Mouse (Mus musculus): ENCODE data around the gene Car14.

DNA sequence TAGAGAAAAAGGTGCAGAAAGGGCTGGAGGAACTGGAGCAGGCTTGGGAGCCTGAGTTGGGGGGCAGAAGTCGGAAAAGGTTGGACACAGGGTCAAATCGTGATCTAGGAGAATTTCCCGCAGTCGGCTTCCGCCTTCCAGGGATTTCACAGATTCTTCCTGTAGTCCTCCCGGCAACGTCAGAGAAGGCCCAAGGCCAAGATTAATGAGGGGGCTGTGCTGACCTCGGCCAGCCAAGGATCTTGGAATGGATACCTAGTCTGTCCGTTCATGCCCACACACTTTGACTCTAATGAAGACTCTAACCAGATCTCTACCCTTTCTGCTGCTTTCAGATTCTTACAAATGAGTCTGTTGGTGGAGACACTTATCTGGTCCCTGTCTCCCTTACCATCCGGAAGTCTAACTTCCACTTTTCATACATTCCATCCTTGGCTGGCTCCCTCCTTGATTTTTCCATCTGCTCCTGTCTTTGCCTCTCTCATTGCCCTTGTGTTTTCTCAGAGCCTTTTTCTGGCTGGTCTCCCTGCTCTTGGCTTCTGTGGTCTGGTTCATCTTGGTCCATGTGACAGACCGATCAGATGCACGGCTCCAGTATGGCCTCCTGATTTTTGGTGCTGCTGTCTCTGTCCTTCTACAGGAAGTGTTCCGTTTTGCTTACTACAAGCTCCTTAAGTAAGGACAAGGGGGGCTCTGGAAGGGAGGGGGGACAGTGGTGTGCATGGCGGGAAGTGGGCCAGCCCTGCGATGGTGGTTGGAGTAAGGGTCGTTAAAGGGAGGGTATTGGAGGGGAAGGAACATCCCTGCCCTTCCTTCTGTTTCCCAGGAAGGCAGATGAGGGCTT is 10.0 kb downstream of the Car14 start:
- TF ChIP-seq FLI1 (IDR thresholded peaks at IDR 0.05; ENCODE audit: low read length) (no peak), GATA1 (IDR thresholded peaks at IDR 0.05; ENCODE audit: borderline replicate concordance, low read length) (no peak)

Data from megakaryocyte, embryonic 14.5 days (primary cell).